Mouse (Mus musculus) megakaryocyte, embryonic 14.5 days (primary cell): ENCODE data around the gene Rilp. TPM values are rescaled to one million over a fixed set of nuclear protein-coding genes. Genes with fewer than 3 reads are reported as not detected.

Experiments
- H3K27me3 ChIP-seq: replicated peaks from 2 replicates; pipeline ENCODE3; 2012; ENCODE audit warnings: inconsistent platforms
- H3K36me3 ChIP-seq: replicated peaks from 2 replicates; pipeline ENCODE3; 2012; ENCODE audit warnings: low read length, inconsistent platforms, mixed read lengths
- H3K4me1 ChIP-seq: 2 replicates; pipeline ENCODE4 v1.6.1; 2012; ENCODE audit warnings: inconsistent platforms
- H3K4me3 ChIP-seq: replicated peaks from 2 replicates; pipeline ENCODE3; 2012; ENCODE audit warnings: moderate library complexity, mild to moderate bottlenecking, inconsistent platforms
- H3K9me3 ChIP-seq: 2 replicates; pipeline ENCODE4 v1.6.1; 2012; ENCODE audit warnings: inconsistent platforms
- FLI1 ChIP-seq: IDR thresholded peaks from 2 replicates; pipeline ENCODE4 v1.6.1; 2012; ENCODE audit warnings: low read length, inconsistent platforms, mixed read lengths
- GATA1 ChIP-seq: IDR thresholded peaks from 3 replicates; pipeline ENCODE4 v1.6.1; 2012; ENCODE audit warnings: mixed read lengths, low read length, inconsistent platforms, borderline replicate concordance
- polyA plus RNA-seq: library from polyadenylated mRNA; stranded (reverse); fragments of >175 nt; gene quantifications from 2 replicates; pipeline ENCODE4 v1.2.3, GENCODE M21; 2012; ENCODE audit warnings: low replicate concordance; ENCODE audit not compliant: insufficient read depth

Rilp gene
- polyA plus RNA-seq = 4.2 and 9.5 TPM in 2 replicates

GRCm38 (mm10) chr11:75509741-75510626 is at the start of gene Rilp:
Gene Rilp (plus strand): TSS chr11:75510094.
- TF ChIP-seq GATA1 = no peak
- TF ChIP-seq FLI1 = no peak
- peaks cover 74% of the 10 kb centered on the region for H3K36me3 ChIP-seq
- no peaks in the 10 kb centered on the region for H3K27me3 ChIP-seq
- H3K4me3 ChIP-seq = peak within 1 kb of the TSS; percentile 93
- H3K4me1 ChIP-seq = peaks cover 70% of the 10 kb centered on the region
- H3K9me3 ChIP-seq = no peaks in the 10 kb centered on the region

GRCm38 (mm10) chr11:75460103-75460843 is 49.6 kb upstream of the Rilp start:
- Histone ChIP-seq H3K4me3 (peak overlapping the region; percentile 99), H3K4me1 (peaks cover 75% of the 10 kb centered on the region)
- no peak for TF ChIP-seq GATA1
- no peak for TF ChIP-seq FLI1

GRCm38 (mm10) chr11:75460844-75461742 is 48.8 kb upstream of the Rilp start, which contains the start of gene Tlcd2:
Gene Tlcd2 (plus strand): TSS chr11:75461715.
- no peaks in the 10 kb centered on the region for H3K27me3 ChIP-seq
- peaks cover 32% of the 10 kb centered on the region for H3K36me3 ChIP-seq
- H3K9me3 ChIP-seq = peaks cover 7% of the 10 kb centered on the region; the same call in 1 of the 2 replicates
- H3K4me3 ChIP-seq = peak within 1 kb of the TSS; percentile 99
- peaks cover 79% of the 10 kb centered on the region for H3K4me1 ChIP-seq
- TF ChIP-seq GATA1 (no peak), FLI1 (no peak)

More at GRCm38 (mm10) chr11:75460103-75460843, 49.6 kb upstream of the Rilp start:
- Histone ChIP-seq H3K27me3 (no peaks in the 10 kb centered on the region), H3K36me3 (peaks cover 24% of the 10 kb centered on the region), H3K9me3 (peaks cover 3% of the 10 kb centered on the region; the same call in 1 of the 2 replicates)

- Histone ChIP-seq H3K27me3 (no peaks in the 10 kb centered on the region), H3K9me3 (peaks cover 7% of the 10 kb centered on the region; the same call in 1 of the 2 replicates), H3K4me3 (peak overlapping the region; percentile 99), H3K36me3 (peaks cover 38% of the 10 kb centered on the region), H3K4me1 (peaks cover 77% of the 10 kb centered on the region)
- TF ChIP-seq FLI1 = no peak
- no peak for TF ChIP-seq GATA1
Measured at GRCm38 (mm10) chr11:75461743-75462252, 48.1 kb upstream of the Rilp start.

- H3K4me1 ChIP-seq = peaks cover 78% of the 10 kb centered on the region
- no peak for TF ChIP-seq FLI1
- no peak for TF ChIP-seq GATA1
- no peaks in the 10 kb centered on the region for H3K27me3 ChIP-seq
- H3K4me3 ChIP-seq = peak overlapping the region; percentile 99
- peaks cover 7% of the 10 kb centered on the region; the same call in 1 of the 2 replicates for H3K9me3 ChIP-seq
- H3K36me3 ChIP-seq = peaks cover 42% of the 10 kb centered on the region
Measured at GRCm38 (mm10) chr11:75462253-75462783, 47.6 kb upstream of the Rilp start.

- Histone ChIP-seq H3K36me3 (peaks cover 42% of the 10 kb centered on the region), H3K4me3 (peak overlapping the region; percentile 99), H3K27me3 (no peaks in the 10 kb centered on the region), H3K4me1 (peaks cover 78% of the 10 kb centered on the region), H3K9me3 (peaks cover 7% of the 10 kb centered on the region; the same call in 1 of the 2 replicates)
- no peak for TF ChIP-seq GATA1
- TF ChIP-seq FLI1 = no peak
Measured at GRCm38 (mm10) chr11:75462865-75463336, 47.0 kb upstream of the Rilp start.

GRCm38 (mm10) chr11:75463624-75464023 is 46.3 kb upstream of the Rilp start:
- no peaks in the 10 kb centered on the region for H3K27me3 ChIP-seq
- peak overlapping the region; percentile 99 for H3K4me3 ChIP-seq
- peaks cover 42% of the 10 kb centered on the region for H3K36me3 ChIP-seq
- H3K4me1 ChIP-seq = peaks cover 78% of the 10 kb centered on the region
- peaks cover 7% of the 10 kb centered on the region; the same call in 1 of the 2 replicates for H3K9me3 ChIP-seq
- no peak for TF ChIP-seq GATA1
- no peak for TF ChIP-seq FLI1

GRCm38 (mm10) chr11:75464417-75464816 is 45.5 kb upstream of the Rilp start:
- H3K27me3 ChIP-seq = no peaks in the 10 kb centered on the region
- peaks cover 7% of the 10 kb centered on the region; the same call in 1 of the 2 replicates for H3K9me3 ChIP-seq
- H3K4me1 ChIP-seq = peaks cover 74% of the 10 kb centered on the region
- no peak for TF ChIP-seq GATA1
- peak overlapping the region; percentile 59 for H3K4me3 ChIP-seq
- peaks cover 42% of the 10 kb centered on the region for H3K36me3 ChIP-seq
